Mouse (Mus musculus): ENCODE results near the gene Sptssa.
A peak's percentile ranks its signal among the peaks of the same experiment; 100 is the strongest.
"Not testable (repeated sequence)": the region's sequence is repeated elsewhere in the genome, so short reads cannot be mapped to it uniquely, and the experiment has no call there.

Sptssa gene

GRCm38 (mm10) chr12:54656396-54657171 lies at the start of gene Sptssa:
Gene Sptssa, minus strand, starts transcription at chr12:54656573.
- peak; percentile 97 for DNase-seq (ENCODE audit: extremely low read depth, insufficient read length, low spot score)

DNA sequence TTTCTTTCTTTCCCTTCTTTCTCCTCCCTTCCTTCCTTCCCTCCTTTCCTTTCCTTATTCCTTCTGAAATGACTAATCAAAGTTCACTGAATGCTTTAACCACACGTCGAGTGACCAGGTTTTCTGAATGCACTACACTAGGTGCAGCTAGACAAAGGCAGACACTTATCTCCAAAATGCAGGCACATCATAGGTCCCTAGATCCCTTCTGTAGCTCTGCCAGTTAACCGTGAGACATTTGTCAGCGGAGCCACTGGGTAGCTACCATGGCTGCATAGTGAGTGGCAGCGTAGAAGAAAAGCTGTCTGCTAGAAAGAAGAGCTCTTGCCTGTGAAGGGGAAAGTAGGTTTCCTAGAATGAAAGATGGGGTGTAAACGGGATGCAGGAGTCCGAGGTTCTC lies 43.0 kb upstream of the Sptssa start:
- DNase-seq (ENCODE audit: extremely low read depth, insufficient read length, low spot score): no peak

DNA sequence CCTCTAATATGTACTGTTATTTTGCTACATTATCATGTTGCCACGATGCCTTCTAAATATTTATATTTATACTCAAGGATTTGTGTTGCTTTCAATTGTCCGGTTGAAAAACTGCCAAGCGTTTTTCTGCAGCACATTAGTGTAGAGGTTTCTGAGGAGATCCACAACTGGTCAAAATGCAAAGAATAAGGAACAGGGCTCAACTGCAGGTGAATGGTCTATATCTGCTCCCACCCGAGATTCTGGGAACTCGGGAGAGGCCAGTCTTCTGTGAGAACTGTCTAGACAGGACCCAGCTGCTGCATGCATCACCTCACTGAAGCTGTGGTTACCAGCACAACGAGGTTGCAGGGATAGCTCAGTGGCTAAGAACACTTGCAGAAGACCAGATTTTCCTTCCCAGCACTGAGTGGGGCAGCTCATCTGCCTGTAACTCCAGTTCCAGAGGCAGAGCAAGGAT lies 41.4 kb upstream of the Sptssa start:
- DNase-seq (ENCODE audit: extremely low read depth, insufficient read length, low spot score): no peak

GRCm38 (mm10) chr12:54697003-54697597 lies 40.7 kb upstream of the Sptssa start:
- DNase-seq (ENCODE audit: extremely low read depth, insufficient read length, low spot score): peak; percentile 81

GRCm38 (mm10) chr12:54696242-54697002 lies 40.0 kb upstream of the Sptssa start:
- DNase-seq (ENCODE audit: extremely low read depth, insufficient read length, low spot score): peak; percentile 71

- peak; percentile 91 for DNase-seq (ENCODE audit: extremely low read depth, insufficient read length, low spot score)
Measured at GRCm38 (mm10) chr12:54695511-54696241, 39.3 kb upstream of the Sptssa start, which contains the start of gene Eapp. Gene Eapp, minus strand, starts transcription at chr12:54695897.

- DNase-seq (ENCODE audit: extremely low read depth, insufficient read length, low spot score): no peak
Measured at GRCm38 (mm10) chr12:54694847-54695510, 38.6 kb upstream of the Sptssa start.

DNA sequence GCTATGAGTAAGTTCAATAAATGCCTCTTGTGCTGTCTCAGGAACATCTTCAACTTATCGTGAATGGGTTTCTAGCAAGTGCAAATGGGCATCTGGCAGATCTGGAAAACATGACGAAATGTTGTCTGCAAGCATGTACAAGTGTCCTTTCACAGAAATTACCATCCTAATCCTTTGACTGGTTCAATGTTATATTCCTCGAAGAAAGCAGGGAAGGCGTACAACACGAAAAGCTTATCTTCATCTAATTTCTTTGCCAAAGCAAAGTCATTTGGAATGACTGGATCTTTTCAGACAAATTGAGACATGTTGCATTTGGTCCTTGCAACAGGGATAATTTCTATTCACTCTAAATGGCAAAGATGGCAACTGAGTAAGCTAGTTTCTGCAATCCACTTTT lies 32.7 kb upstream of the Sptssa start:
- DNase-seq (ENCODE audit: extremely low read depth, insufficient read length, low spot score): no peak

DNA sequence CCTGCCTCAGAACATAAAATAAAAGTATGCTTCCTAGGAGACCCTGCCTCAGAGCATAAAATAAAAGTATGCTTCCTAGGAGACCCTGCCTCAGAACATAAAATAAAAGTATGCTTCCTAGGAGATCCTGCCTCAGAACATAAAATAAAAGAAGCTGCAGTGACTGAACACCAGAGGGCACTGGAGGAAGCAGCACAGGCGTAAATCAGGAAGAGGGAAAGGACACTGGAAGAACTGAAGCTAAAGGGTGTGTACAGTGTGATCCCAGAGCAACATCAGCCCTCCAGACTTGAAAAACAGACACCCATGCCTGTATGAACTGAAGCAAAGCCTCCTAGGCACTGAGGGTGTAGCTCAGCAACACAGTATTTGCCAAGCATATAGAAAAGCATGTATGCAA lies 26.8 kb upstream of the Sptssa start:
- DNase-seq (ENCODE audit: extremely low read depth, insufficient read length, low spot score): no peak

- DNase-seq (ENCODE audit: extremely low read depth, insufficient read length, low spot score): no peak
Measured at GRCm38 (mm10) chr12:54676709-54677108, 20.3 kb upstream of the Sptssa start.

DNA sequence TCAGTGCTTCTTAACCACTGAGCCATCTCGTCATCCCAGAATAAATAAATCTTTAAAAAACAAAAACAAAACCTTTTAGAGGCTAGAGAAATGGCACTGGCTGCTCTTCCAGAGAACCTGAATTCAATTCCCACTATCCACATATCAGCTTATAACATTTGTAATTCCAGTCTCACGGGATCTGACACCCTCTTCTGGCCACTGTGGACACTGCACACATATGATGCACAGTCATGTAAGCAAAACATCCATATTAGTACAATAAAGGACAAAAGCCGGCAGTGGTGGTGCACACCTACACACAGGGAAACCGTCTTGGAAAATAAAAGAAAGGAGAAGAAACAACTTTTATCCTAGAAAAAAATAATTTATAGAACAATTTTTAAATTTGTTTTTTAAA lies 19.0 kb upstream of the Sptssa start:
- no peak for DNase-seq (ENCODE audit: extremely low read depth, insufficient read length, low spot score)

DNA sequence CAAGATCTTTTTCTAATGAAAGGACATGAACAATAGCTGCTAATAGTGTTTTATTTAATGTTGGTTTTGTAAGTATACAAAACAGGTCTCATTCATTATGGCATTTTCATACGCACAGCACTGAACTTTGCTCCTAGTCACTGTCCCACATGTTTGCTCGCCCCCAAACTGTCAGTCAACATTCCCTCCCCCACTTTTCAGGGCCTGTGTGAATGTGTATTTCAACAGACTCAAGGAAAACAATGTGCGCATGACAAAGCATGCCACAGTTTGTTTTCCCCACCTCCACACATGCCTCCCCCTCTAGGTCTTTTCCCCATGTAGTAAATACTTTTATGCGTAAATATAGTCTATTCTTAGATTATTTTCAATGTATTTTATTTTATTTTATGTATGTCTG lies 14.9 kb upstream of the Sptssa start:
- DNase-seq (ENCODE audit: extremely low read depth, insufficient read length, low spot score): no peak

GRCm38 (mm10) chr12:54668141-54668540 lies 11.8 kb upstream of the Sptssa start:
- DNase-seq (ENCODE audit: extremely low read depth, insufficient read length, low spot score): no peak

- DNase-seq (ENCODE audit: extremely low read depth, insufficient read length, low spot score): no peak
Measured at GRCm38 (mm10) chr12:54665526-54665925, 9.2 kb upstream of the Sptssa start.

GRCm38 (mm10) chr12:54661470-54661869 lies 5.1 kb upstream of the Sptssa start:
- not testable (repeated sequence) for DNase-seq (ENCODE audit: extremely low read depth, insufficient read length, low spot score)

- no peak for DNase-seq (ENCODE audit: extremely low read depth, insufficient read length, low spot score)
Measured at GRCm38 (mm10) chr12:54659901-54660300, 3.5 kb upstream of the Sptssa start.

- DNase-seq (ENCODE audit: extremely low read depth, insufficient read length, low spot score): no peak
Measured at GRCm38 (mm10) chr12:54658425-54659092, 2.2 kb upstream of the Sptssa start.

DNA sequence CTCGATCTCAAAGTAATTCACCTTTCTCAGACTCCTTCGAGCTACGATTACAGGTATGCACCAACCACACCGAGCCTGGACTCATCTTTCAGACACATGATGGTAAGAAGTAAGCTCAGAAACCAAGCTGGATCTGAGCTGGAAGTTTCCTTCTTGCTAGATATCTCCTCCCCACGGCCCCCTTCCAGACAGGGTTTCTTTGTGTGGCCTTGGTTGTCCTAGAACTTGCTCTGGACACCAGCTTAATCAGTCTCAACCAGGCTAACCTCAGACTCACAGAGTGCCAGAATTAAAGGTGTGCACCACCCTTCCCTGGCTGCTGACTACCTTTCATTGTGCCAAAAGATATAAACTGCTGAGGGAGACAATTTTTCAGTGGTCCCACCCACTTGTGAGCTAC lies 1.6 kb upstream of the Sptssa start:
- no peak for DNase-seq (ENCODE audit: extremely low read depth, insufficient read length, low spot score)

GRCm38 (mm10) chr12:54657226-54657625 lies 853 bp upstream of the Sptssa start:
- no peak for DNase-seq (ENCODE audit: extremely low read depth, insufficient read length, low spot score)

GRCm38 (mm10) chr12:54656039-54656395 lies 356 bp downstream of the Sptssa start:
- no peak for DNase-seq (ENCODE audit: extremely low read depth, insufficient read length, low spot score)

All from 3134 (cell line).